Mouse (Mus musculus): Measurements from ENCODE around the gene March4. TPM values are rescaled to one million over a fixed set of nuclear protein-coding genes. Genes with fewer than 3 reads are reported as not detected.

Gene March4
- polyA plus RNA-seq, 1 experiment: not detected

- H3K27ac ChIP-seq (ENCODE audit: insufficient read depth, low read length): no peak overlapping the region
- no peaks in the 10 kb centered on the region for H3K36me3 ChIP-seq (ENCODE audit: control insufficient read depth, insufficient read depth, low read length, poor library complexity, severe bottlenecking)
- H3K9ac ChIP-seq (ENCODE audit: low read depth, poor library complexity, severe bottlenecking): no peak overlapping the region
- no peaks in the 10 kb centered on the region for H3K27me3 ChIP-seq (ENCODE audit: control insufficient read depth, insufficient read depth, low read length, poor library complexity, severe bottlenecking)
- no peak overlapping the region for H3K4me3 ChIP-seq (ENCODE audit: low read depth, low read length)
- H3K4me1 ChIP-seq (ENCODE audit: control insufficient read depth, insufficient read depth, low read length): peaks cover 5% of the 10 kb centered on the region
- no peaks in the 10 kb centered on the region for H3K9me3 ChIP-seq (replicated peaks; ENCODE audit: control insufficient read depth, insufficient read depth, low read length, poor library complexity, severe bottlenecking)
- no peak for TF ChIP-seq EP300 (IDR thresholded peaks at IDR 0.05; ENCODE audit: insufficient read depth, low read depth, low read length)
Observed at GRCm38 (mm10) chr1:72492666-72493065, 44.1 kb downstream of the March4 start.

- TF ChIP-seq CTCF (IDR thresholded peaks at IDR 0.05; ENCODE audit: low read depth, low read length) (no peak), EP300 (IDR thresholded peaks at IDR 0.05; ENCODE audit: insufficient read depth, low read depth, low read length) (no peak), POLR2A (IDR thresholded peaks at IDR 0.05; ENCODE audit: insufficient read depth, low read length) (no peak)
- Histone ChIP-seq H3K36me3 (ENCODE audit: control insufficient read depth, insufficient read depth, low read length, poor library complexity, severe bottlenecking) (no peaks in the 10 kb centered on the region), H3K9ac (ENCODE audit: low read depth, poor library complexity, severe bottlenecking) (no peak overlapping the region), H3K27me3 (ENCODE audit: control insufficient read depth, insufficient read depth, low read length, poor library complexity, severe bottlenecking) (no peaks in the 10 kb centered on the region), H3K9me3 (replicated peaks; ENCODE audit: control insufficient read depth, insufficient read depth, low read length, poor library complexity, severe bottlenecking) (no peaks in the 10 kb centered on the region), H3K4me1 (ENCODE audit: control insufficient read depth, insufficient read depth, low read length) (peaks cover 5% of the 10 kb centered on the region), H3K27ac (ENCODE audit: insufficient read depth, low read length) (peak overlapping the region; percentile 24; the same call in 1 of the 2 replicates), H3K4me3 (ENCODE audit: low read depth, low read length) (no peak overlapping the region)
Observed at GRCm38 (mm10) chr1:72491307-72491706, 45.4 kb downstream of the March4 start.

GRCm38 (mm10) chr1:72490801-72491200 lies 45.9 kb downstream of the March4 start:
- peak overlapping the region; percentile 24; the same call in 1 of the 2 replicates for H3K27ac ChIP-seq (ENCODE audit: insufficient read depth, low read length)
- TF ChIP-seq POLR2A (IDR thresholded peaks at IDR 0.05; ENCODE audit: insufficient read depth, low read length) (no peak), EP300 (IDR thresholded peaks at IDR 0.05; ENCODE audit: insufficient read depth, low read depth, low read length) (peak; percentile 90)

GRCm38 (mm10) chr1:72490193-72490592 lies 46.5 kb downstream of the March4 start:
- no peaks in the 10 kb centered on the region for H3K9me3 ChIP-seq (replicated peaks; ENCODE audit: control insufficient read depth, insufficient read depth, low read length, poor library complexity, severe bottlenecking)
- H3K27me3 ChIP-seq (ENCODE audit: control insufficient read depth, insufficient read depth, low read length, poor library complexity, severe bottlenecking): no peaks in the 10 kb centered on the region
- no peak overlapping the region for H3K4me3 ChIP-seq (ENCODE audit: low read depth, low read length)
- H3K4me1 ChIP-seq (ENCODE audit: control insufficient read depth, insufficient read depth, low read length): peaks cover 5% of the 10 kb centered on the region
- no peak overlapping the region for H3K9ac ChIP-seq (ENCODE audit: low read depth, poor library complexity, severe bottlenecking)
- no peak for TF ChIP-seq CTCF (IDR thresholded peaks at IDR 0.05; ENCODE audit: low read depth, low read length)
- TF ChIP-seq POLR2A (IDR thresholded peaks at IDR 0.05; ENCODE audit: insufficient read depth, low read length): no peak
- TF ChIP-seq EP300 (IDR thresholded peaks at IDR 0.05; ENCODE audit: insufficient read depth, low read depth, low read length): peak; percentile 64; the same call in 1 of the 2 replicates
- H3K36me3 ChIP-seq (ENCODE audit: control insufficient read depth, insufficient read depth, low read length, poor library complexity, severe bottlenecking): no peaks in the 10 kb centered on the region
- H3K27ac ChIP-seq (ENCODE audit: insufficient read depth, low read length): 0 out of 2 replicates have a peak overlapping the region, but pooled peaks have one; percentile 1

More at GRCm38 (mm10) chr1:72490801-72491200, 45.9 kb downstream of the March4 start:
- Histone ChIP-seq H3K27me3 (ENCODE audit: control insufficient read depth, insufficient read depth, low read length, poor library complexity, severe bottlenecking) (no peaks in the 10 kb centered on the region), H3K4me3 (ENCODE audit: low read depth, low read length) (no peak overlapping the region), H3K36me3 (ENCODE audit: control insufficient read depth, insufficient read depth, low read length, poor library complexity, severe bottlenecking) (no peaks in the 10 kb centered on the region), H3K9ac (ENCODE audit: low read depth, poor library complexity, severe bottlenecking) (no peak overlapping the region), H3K9me3 (replicated peaks; ENCODE audit: control insufficient read depth, insufficient read depth, low read length, poor library complexity, severe bottlenecking) (no peaks in the 10 kb centered on the region), H3K4me1 (ENCODE audit: control insufficient read depth, insufficient read depth, low read length) (peaks cover 5% of the 10 kb centered on the region)

GRCm38 (mm10) chr1:72476594-72476993 lies 60.1 kb downstream of the March4 start:
- no peaks in the 10 kb centered on the region for H3K36me3 ChIP-seq (ENCODE audit: control insufficient read depth, insufficient read depth, low read length, poor library complexity, severe bottlenecking)
- H3K27ac ChIP-seq (ENCODE audit: insufficient read depth, low read length): no peak overlapping the region
- TF ChIP-seq POLR2A (IDR thresholded peaks at IDR 0.05; ENCODE audit: insufficient read depth, low read length) (no peak), EP300 (IDR thresholded peaks at IDR 0.05; ENCODE audit: insufficient read depth, low read depth, low read length) (no peak), CTCF (IDR thresholded peaks at IDR 0.05; ENCODE audit: low read depth, low read length) (no peak)
- no peaks in the 10 kb centered on the region for H3K27me3 ChIP-seq (ENCODE audit: control insufficient read depth, insufficient read depth, low read length, poor library complexity, severe bottlenecking)
- H3K9me3 ChIP-seq (replicated peaks; ENCODE audit: control insufficient read depth, insufficient read depth, low read length, poor library complexity, severe bottlenecking): no peaks in the 10 kb centered on the region
- H3K9ac ChIP-seq (ENCODE audit: low read depth, poor library complexity, severe bottlenecking): no peak overlapping the region
- H3K4me3 ChIP-seq (ENCODE audit: low read depth, low read length): no peak overlapping the region
- H3K4me1 ChIP-seq (ENCODE audit: control insufficient read depth, insufficient read depth, low read length): no peaks in the 10 kb centered on the region

GRCm38 (mm10) chr1:72469075-72469474 lies 67.7 kb downstream of the March4 start:
- no peaks in the 10 kb centered on the region for H3K4me1 ChIP-seq (ENCODE audit: control insufficient read depth, insufficient read depth, low read length)
- no peak for TF ChIP-seq EP300 (IDR thresholded peaks at IDR 0.05; ENCODE audit: insufficient read depth, low read depth, low read length)
- no peak for TF ChIP-seq POLR2A (IDR thresholded peaks at IDR 0.05; ENCODE audit: insufficient read depth, low read length)
- no peak for TF ChIP-seq CTCF (IDR thresholded peaks at IDR 0.05; ENCODE audit: low read depth, low read length)
- no peak overlapping the region for H3K9ac ChIP-seq (ENCODE audit: low read depth, poor library complexity, severe bottlenecking)
- H3K4me3 ChIP-seq (ENCODE audit: low read depth, low read length): no peak overlapping the region
- H3K27me3 ChIP-seq (ENCODE audit: control insufficient read depth, insufficient read depth, low read length, poor library complexity, severe bottlenecking): no peaks in the 10 kb centered on the region
- H3K36me3 ChIP-seq (ENCODE audit: control insufficient read depth, insufficient read depth, low read length, poor library complexity, severe bottlenecking): no peaks in the 10 kb centered on the region
- H3K27ac ChIP-seq (ENCODE audit: insufficient read depth, low read length): no peak overlapping the region
- no peaks in the 10 kb centered on the region for H3K9me3 ChIP-seq (replicated peaks; ENCODE audit: control insufficient read depth, insufficient read depth, low read length, poor library complexity, severe bottlenecking)

All from ES-Bruce4 (cell line).